Mouse (Mus musculus): ENCODE measurements at regions not wholly inside any gene's neighbourhood (a gene's known extent, or its start where the extent isn't known, plus 50 kb on each side); places are given as distances from the start of the nearest gene placed in this dataset.

DNA sequence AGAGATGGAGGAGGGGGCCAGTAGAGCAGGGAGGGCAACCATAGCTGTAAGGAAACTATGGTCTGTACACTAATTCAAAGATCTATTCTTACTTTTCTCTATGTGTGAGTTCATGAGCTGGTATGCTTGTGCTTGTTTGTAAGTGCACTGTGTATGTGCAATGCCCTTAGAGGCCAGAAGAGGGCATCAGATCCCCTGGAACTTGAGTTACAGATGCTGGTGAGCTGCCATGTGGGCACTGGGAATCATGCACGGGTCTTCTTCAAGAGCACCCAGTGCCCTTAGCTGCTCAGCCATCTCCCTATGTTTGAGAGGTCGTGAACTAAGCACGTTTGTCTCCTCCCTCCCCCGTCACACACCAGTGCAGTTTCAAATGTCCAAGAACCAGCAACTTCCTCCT, 68.9 kb downstream of the Tbx3 start:
- DNase-seq (ENCODE audit: low read depth, low spot score): no peak

DNA sequence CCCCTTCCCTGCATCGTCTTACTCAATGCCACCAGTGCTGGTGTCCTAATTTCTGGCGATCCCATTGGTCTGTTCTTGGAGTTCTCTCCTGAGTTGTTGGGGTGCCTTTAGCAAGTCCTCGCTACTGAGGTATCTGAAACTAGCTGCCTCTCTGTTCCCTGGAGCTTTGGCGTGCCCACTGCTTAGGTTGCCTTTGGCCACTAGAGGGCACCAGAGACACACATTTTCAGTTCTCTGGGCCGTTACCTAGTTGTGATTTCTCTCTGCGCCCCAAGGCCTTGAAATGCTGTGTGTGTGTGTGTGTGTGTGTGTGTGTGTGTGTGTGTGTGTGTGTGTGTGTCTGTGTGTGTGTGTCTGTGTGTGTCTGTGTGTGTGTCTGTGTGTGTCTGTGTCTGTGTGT, 70.6 kb downstream of the Tbx3 start:
- DNase-seq (ENCODE audit: low read depth, low spot score): peak; percentile 39

DNA sequence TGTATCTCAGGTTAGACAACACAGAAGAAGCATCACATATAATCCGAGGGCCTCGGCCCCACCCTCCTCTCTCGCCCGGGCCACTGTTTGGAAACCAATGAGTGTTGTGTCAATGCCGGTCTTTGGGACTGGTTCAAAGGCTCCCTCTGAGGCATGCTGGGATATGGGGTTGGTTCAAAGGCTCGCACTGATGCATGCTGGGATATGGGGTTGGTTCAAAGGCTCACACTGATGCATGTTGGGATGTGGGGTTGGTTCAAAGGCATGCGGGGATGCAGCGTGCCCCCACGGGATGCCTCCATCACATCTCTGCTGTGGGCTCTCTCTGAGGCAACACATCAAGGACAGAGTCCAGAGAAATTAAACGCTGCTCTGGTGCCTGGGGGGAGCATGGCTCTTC, 73.3 kb downstream of the Tbx3 start:
- DNase-seq (ENCODE audit: low read depth, low spot score): no peak

DNA sequence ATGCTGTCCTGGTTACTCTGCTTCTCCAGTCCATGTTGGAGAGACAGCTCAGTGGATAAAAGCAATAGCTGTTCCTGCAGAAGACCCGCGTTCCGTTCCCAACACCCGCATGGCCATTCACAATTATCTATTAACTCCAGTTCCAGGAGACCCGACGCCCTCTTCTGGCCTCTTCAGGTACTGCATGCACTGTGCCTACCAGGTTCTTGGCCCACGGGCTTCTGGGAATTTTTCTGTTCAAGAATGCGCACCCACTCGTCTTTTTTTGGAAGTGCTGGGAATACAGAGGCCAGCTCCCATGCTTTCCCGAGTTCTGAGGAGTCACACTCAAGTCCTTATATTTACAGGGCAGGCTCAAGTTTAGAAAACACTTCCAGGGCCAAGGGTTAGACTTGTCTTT, 76.6 kb downstream of the Tbx3 start:
- no peak for DNase-seq (ENCODE audit: low read depth, low spot score)

DNA sequence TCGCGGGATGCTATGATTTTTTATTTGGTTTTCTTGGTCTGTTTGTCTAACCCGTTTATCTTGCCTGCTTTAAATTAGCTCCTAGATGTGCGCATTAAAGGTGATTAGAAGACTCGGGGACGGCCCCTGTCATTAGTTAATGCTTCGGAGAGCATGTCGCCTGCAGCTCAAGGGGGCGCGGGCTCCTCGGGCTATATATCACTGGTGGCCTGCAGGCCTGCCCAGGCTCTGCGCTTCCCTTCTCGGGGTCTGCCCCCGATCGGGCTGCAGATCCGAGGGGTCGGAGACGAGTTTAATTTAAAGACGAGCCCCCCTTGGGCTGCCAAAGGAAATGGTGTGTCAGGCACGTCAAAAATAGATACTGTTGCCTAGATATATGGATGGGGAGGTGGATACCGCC, 78.2 kb downstream of the Tbx3 start:
- no peak for DNase-seq (ENCODE audit: low read depth, low spot score)

DNA sequence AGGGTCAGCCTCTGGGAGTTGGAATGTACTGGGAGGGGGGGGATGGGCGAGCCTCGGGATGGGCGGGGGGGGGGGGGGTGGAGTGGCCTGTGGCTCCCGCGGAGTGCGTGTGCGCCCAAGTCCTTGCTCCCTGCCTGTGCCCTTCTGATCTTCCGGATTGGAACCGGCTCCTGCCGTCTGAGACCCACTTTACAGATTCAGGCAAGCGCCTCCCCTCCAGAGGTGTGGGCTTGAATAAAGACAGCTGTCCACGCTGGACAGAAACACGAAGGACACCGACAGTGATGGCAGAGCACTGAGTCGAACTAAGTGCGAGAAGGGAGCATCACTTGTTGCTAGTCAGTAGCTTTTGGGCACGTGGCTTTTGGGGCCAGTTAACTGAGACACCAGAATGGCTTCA, 78.7 kb downstream of the Tbx3 start:
- no peak for DNase-seq (ENCODE audit: low read depth, low spot score)

DNA sequence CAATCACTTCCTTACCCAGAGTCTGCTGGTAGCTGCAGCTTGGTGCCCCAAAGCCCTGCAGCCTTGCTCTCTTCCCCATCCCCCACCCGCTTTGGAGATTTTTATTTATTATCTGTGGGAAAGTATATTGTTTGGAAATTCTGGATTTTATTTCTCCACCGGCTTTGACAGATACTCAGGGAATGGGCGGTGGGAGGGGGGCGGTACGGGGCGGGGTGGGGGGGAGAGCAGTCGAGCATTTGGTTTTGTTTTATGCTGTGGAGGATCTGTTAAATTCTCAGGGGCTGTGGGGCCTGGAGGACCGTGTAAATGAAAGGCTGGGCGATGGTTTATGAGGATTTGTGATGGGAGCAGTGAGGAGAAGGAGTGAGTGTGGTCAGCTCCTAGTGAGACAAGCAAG, 76.7 kb upstream of the Tbx5 start:
- DNase-seq (ENCODE audit: low read depth, low spot score): no peak

DNA sequence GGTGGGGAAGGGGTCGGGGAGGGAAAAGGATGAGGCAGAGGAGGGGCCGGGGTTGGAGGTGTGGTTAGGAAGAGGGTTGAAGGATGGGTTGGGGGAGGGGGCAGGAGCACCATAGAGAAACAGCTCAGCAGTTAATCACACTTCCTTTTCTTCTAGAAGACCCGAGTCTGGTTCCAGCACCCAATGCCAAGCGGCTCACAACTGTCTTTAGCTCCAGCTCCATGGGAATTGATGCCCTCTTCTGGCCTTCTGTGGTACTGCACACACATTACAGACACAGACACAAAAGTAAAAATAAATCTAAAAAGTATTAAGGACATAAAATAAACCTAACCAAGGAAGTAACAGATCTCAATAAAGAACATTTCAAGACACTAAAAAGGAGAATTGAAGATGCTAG, 73.6 kb upstream of the Tbx5 start:
- DNase-seq (ENCODE audit: low read depth, low spot score): no peak

DNA sequence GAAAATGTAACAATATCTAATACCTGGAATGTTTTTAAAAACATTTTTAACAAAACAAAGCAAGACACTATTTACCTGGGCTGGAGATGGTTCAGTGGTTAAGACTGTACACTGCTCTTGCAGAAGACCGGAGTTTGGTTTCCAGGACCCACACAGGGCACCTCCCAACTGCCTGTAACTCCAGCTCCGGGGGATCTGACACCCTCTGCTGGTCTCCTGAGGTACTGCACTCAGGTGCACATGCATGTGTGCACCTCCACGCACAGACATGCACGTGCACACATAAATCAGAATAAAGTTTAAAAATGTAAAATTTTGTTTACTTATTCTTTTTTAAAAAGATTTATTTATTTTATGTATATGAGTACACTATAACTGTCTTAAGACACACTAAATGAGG, 70.4 kb upstream of the Tbx5 start:
- no peak for DNase-seq (ENCODE audit: low read depth, low spot score)

DNA sequence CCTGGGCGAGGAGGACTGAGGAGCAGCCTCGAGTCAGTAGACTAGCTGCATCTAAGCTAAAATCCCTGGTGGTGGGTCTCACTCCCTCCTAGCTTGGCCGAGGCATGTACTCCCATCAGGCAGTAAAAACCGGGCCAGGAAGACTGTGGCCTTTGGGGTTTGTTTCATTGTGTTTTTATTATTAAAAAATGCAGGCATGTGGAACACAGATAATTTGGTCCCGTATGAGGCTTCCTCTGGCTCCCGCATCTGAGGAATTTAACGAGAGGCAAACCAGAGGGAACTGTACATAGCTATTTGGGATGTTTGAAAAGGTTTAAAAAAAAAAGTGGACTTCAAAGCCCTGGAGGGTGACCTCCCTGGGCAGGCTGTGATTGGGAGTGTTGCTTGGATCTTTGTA, 69.1 kb upstream of the Tbx5 start:
- DNase-seq (ENCODE audit: low read depth, low spot score): no peak

DNA sequence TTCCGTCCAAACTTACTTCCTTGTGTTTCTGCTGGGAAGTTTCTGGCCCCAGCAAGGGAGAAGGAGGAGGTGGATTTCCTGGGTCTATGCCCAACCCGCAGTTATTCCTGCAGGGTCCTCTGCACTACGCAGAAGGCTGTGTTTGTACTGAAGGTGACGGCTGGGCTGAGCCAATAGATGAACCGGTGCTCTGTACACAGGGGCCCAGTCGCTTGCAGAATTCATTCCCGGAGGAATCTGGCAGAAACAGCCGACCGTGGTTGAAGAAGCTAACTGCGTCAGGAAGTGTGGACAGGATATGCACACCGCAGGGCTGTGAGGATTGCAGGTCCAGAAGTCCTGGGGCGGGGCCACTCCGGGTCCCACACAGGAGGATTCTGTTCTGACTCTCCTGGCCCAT, 66.1 kb upstream of the Tbx5 start:
- no peak for DNase-seq (ENCODE audit: low read depth, low spot score)

DNA sequence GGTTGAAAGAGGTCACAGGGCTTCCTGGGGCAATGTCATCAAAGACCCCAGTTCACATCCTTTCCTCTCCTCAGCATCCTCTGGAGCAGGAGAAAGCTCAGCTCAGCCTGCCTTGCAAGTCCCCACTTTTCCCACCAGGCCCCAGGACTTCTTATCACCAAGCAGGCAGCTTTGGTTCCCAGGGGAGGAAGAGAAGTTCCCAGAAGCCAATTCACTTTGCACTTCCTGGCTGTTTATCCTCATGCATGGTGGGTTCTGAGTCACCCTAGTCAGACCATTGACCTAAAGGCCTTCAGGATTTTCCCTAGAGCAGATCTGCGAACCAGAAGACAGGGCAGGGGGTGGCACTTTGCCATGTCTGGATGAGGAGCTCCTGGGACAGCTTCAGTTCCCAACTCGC, 61.5 kb upstream of the Tbx5 start:
- no peak for DNase-seq (ENCODE audit: low read depth, low spot score)

DNA sequence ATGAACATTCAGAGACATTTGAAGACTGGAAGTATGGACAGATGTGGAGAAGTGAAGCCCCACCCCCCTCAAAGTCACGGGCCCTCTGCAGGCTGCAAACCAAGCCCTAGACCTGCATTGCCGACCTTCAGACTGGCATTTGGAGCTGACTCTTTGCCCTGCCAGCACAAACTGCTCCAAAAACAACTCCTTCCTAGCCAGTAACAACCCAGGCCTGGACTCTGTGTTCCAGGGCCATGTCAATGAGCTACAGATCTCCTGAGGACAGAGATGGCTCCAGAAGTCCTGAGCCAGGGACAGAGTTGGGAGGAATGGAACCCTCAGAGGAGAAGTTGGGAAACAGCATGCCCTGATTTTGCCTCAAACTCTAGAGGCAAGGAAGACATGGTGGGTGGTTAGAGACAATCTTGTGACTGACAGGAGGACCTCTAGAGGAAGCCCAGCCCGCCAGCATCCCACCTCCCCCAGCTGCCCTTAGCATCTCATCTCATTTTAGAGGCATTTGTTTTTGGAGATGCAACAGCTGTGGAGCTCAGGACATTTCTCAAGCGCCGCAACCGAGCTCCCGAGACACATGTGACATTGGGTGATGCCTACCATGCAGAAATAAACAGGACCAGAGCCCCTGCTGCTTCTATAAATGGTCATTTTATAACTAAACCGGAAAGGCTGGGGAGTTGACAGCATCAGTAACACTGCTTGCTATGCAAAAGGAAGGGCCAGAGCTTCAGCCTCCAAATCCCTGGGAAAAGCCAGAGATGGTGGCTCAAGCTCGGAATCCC, 56.2 kb upstream of the Tbx5 start:
- no peak for DNase-seq (ENCODE audit: low read depth, low spot score)

DNA sequence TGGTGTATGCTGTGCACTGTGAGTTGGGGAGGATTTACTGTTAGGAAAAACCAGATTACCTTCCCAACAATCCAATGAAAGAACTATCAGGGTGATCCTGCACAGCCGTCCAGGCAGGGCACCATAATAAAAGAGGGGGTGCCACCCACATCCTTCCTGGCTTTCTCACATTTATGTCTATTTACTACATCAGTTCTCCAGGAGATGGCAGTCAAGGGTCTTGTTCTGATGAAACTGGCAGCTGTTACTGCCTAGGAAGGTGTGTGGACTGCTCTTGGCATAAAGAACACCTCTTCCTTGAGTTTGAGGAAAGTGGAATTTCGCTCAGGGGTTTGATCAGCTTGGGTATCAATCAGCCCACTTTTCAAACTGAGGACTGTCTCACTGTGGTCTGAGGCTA, 54.6 kb upstream of the Tbx5 start:
- DNase-seq (ENCODE audit: low read depth, low spot score): peak; percentile 30

DNA sequence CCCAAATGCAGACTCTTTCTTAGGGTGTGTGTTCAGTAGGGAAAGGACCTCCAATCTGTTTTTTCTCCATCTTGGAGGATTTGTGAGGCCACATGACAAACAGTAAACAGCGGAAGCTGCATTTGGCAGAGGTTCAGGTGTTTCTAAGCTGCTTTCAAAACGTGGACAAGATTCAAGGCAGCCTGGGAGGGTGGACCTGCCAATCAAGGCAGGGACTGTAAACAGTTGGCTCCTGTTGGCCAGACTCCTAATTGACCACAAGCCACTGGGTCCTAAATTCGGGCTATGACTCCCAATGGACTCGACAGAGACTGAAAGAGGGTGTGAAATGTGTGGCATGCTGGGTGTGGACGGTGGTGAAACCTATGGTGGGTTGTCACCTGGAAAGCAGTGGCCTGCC, 51.1 kb upstream of the Tbx5 start:
- DNase-seq (ENCODE audit: low read depth, low spot score): no peak
